Mouse (Mus musculus) neural tube, embryonic 13.5 days (tissue): Measurements from ENCODE around the gene Coro1c. TPM values are rescaled to one million over a fixed set of nuclear protein-coding genes. Genes with fewer than 3 reads are reported as not detected.

Experiments
- ATAC-seq: fragments of 200-750 bp; cut with Nextera tagmentation; 2 replicates; pipeline ENCODE4 v1.8.0; 2017; ENCODE audit warnings: low read depth, mild to moderate bottlenecking, moderate TSS enrichment, moderate library complexity
- H3K27ac ChIP-seq: fragments of 300-500 bp; sonication (generic); replicated peaks from 2 replicates; pipeline ENCODE4 v1.5.1; 2015; ENCODE audit warnings: moderate library complexity, mild to moderate bottlenecking, inconsistent platforms
- H3K27me3 ChIP-seq: fragments of 300-500 bp; sonication (generic); 2 replicates; pipeline ENCODE4 v1.6.1; 2015; ENCODE audit warnings: mild to moderate bottlenecking, inconsistent platforms
- H3K36me3 ChIP-seq: fragments of 300-500 bp; sonication (generic); 2 replicates; pipeline ENCODE4 v1.6.1; 2015; ENCODE audit warnings: mild to moderate bottlenecking, inconsistent platforms
- H3K4me1 ChIP-seq: fragments of 300-500 bp; sonication (generic); replicated peaks from 2 replicates; pipeline ENCODE4 v1.6.1; 2015; ENCODE audit warnings: inconsistent platforms
- H3K4me2 ChIP-seq: fragments of 300-500 bp; sonication (generic); 2 replicates; pipeline ENCODE4 v1.6.1; 2015; ENCODE audit warnings: inconsistent platforms, mild to moderate bottlenecking, moderate library complexity
- H3K4me3 ChIP-seq: fragments of 300-500 bp; sonication (generic); 2 replicates; pipeline ENCODE4 v1.5.1; 2015; ENCODE audit warnings: mild to moderate bottlenecking, inconsistent platforms
- H3K9ac ChIP-seq: fragments of 300-500 bp; sonication (generic); 2 replicates; pipeline ENCODE4 v1.6.1; 2015; ENCODE audit warnings: moderate library complexity, mild to moderate bottlenecking, inconsistent platforms
- H3K9me3 ChIP-seq: fragments of 300-500 bp; sonication (generic); 2 replicates; pipeline ENCODE4 v1.6.1; 2016; ENCODE audit warnings: inconsistent platforms
- WGBS: fragments of 180-500 bp; shearing (Covaris S2); methylation state at CpG from one replicate; pipeline ENCODE4 v1.1.7; 2015; 5-methylcytosine and 5-hydroxymethylcytosine counted together
- polyA plus RNA-seq: library from polyadenylated mRNA; unstranded; fragments of >200 nt; fragmentation: Nextera tagmentation; extraction: Ambion mirVana; gene quantifications from 2 replicates; pipeline ENCODE4 v1.2.1, GENCODE M21; 2015

The Coro1c gene
- polyA plus RNA-seq, 1 experiment from 2014 or later: 183 TPM

- WGBS: 32% methylated on average over 8 of the region's 8 CpGs
- Histone ChIP-seq H3K9me3 (no peaks in the 10 kb centered on the region), H3K4me3 (no peak within 1 kb of the TSS), H3K4me1 (peaks cover 9% of the 10 kb centered on the region; the same call in 1 of the 2 replicates), H3K27ac (0 out of 2 replicates have a peak within 1 kb of the TSS, but pooled peaks have one; percentile 38), H3K27me3 (no peaks in the 10 kb centered on the region), H3K4me2 (no peak within 1 kb of the TSS), H3K9ac (peak within 1 kb of the TSS; percentile 2; the same call in 1 of the 2 replicates), H3K36me3 (no peaks in the 10 kb centered on the region)
- no peak for ATAC-seq
Measured at GRCm38 (mm10) chr5:113832490-113832901, 76.1 kb downstream of the Coro1c start, which contains the start of gene Selplg. Gene Selplg (minus strand): TSS chr5:113832644.

DNA sequence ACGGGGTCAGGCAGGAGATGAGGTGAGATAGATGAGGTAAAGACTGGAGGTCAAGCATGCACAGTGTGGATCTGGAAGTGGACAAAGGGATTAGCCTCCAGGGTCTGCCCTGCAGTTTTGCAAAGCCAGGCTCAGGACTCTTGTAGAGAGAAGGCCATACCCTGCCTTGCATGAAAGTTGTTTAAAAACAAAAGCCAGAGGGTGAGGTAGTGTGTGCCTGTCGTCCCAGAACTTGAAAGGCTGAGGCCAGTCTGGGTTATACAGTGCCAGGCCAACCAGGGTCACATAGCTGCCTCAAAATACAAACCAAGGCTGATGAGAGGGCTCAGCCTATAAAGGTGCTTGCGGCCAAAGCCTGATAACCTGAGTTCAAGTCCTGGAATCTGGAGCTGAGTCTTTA lies 76.8 kb downstream of the Coro1c start:
- Histone ChIP-seq H3K9me3 (no peaks in the 10 kb centered on the region), H3K4me1 (peaks cover 9% of the 10 kb centered on the region; the same call in 1 of the 2 replicates), H3K27ac (no peak overlapping the region), H3K4me2 (no peak overlapping the region), H3K27me3 (no peaks in the 10 kb centered on the region), H3K9ac (no peak overlapping the region), H3K36me3 (no peaks in the 10 kb centered on the region), H3K4me3 (no peak overlapping the region)
- ATAC-seq: no peak
- 67% methylated on average over 3 of the region's 3 CpGs for WGBS

GRCm38 (mm10) chr5:113830796-113831195 lies 77.8 kb downstream of the Coro1c start:
- no peak overlapping the region for H3K27ac ChIP-seq
- 84% methylated on average over 5 of the region's 5 CpGs for WGBS
- peaks cover 9% of the 10 kb centered on the region; the same call in 1 of the 2 replicates for H3K4me1 ChIP-seq
- H3K9me3 ChIP-seq: no peaks in the 10 kb centered on the region
- no peak overlapping the region for H3K4me3 ChIP-seq
- H3K27me3 ChIP-seq: no peaks in the 10 kb centered on the region
- ATAC-seq: no peak
- H3K4me2 ChIP-seq: no peak overlapping the region
- H3K36me3 ChIP-seq: no peaks in the 10 kb centered on the region
- H3K9ac ChIP-seq: no peak overlapping the region

- no peak overlapping the region for H3K9ac ChIP-seq
- no peak for ATAC-seq
Measured at GRCm38 (mm10) chr5:113830292-113830643, 78.3 kb downstream of the Coro1c start.

GRCm38 (mm10) chr5:113829566-113830291 lies 78.8 kb downstream of the Coro1c start:
- Histone ChIP-seq H3K27me3 (no peaks in the 10 kb centered on the region), H3K4me1 (peaks cover 9% of the 10 kb centered on the region; the same call in 1 of the 2 replicates), H3K4me3 (no peak overlapping the region), H3K9me3 (no peaks in the 10 kb centered on the region), H3K9ac (no peak overlapping the region), H3K27ac (no peak overlapping the region), H3K36me3 (no peaks in the 10 kb centered on the region), H3K4me2 (no peak overlapping the region)
- no peak for ATAC-seq
- 83% methylated on average over 7 of the region's 7 CpGs for WGBS

More at GRCm38 (mm10) chr5:113830292-113830643, 78.3 kb downstream of the Coro1c start:
- H3K4me2 ChIP-seq: no peak overlapping the region
- peaks cover 9% of the 10 kb centered on the region; the same call in 1 of the 2 replicates for H3K4me1 ChIP-seq
- H3K27ac ChIP-seq: no peak overlapping the region
- no peak overlapping the region for H3K4me3 ChIP-seq
- no peaks in the 10 kb centered on the region for H3K9me3 ChIP-seq
- no peaks in the 10 kb centered on the region for H3K36me3 ChIP-seq
- no peaks in the 10 kb centered on the region for H3K27me3 ChIP-seq
- 70% methylated on average over 10 of the region's 10 CpGs for WGBS

- H3K27me3 ChIP-seq: no peaks in the 10 kb centered on the region
- no peak overlapping the region for H3K9ac ChIP-seq
- H3K4me2 ChIP-seq: no peak overlapping the region
- peaks cover 9% of the 10 kb centered on the region; the same call in 1 of the 2 replicates for H3K4me1 ChIP-seq
- no peaks in the 10 kb centered on the region for H3K36me3 ChIP-seq
- no peaks in the 10 kb centered on the region for H3K9me3 ChIP-seq
- no peak overlapping the region for H3K4me3 ChIP-seq
- WGBS: 60% methylated on average over 7 of the region's 7 CpGs
- ATAC-seq: no peak
- H3K27ac ChIP-seq: no peak overlapping the region
Measured at GRCm38 (mm10) chr5:113828481-113828880, 80.1 kb downstream of the Coro1c start.

DNA sequence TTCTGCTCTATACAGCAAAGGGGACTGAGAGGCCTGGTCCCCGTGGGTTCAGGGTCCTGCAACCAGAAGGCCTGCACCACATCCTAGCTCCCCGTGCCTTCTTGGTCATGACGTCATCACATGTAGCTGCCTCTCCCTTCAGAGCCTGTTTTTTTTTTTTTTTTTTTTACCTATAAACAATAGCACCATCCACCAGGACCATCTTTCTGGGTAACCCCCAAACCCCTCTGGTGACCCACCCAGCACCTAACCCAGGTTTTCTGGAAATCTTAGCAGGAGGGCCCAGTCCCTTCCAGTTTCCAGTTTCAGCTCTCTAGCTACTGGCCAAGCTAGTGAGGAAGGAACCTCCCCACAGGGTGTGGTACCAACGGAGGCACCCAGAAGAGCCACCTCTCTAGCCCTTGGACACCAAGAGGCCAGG lies 80.6 kb downstream of the Coro1c start:
- H3K4me3 ChIP-seq: no peak overlapping the region
- no peak overlapping the region for H3K4me2 ChIP-seq
- H3K27me3 ChIP-seq: no peaks in the 10 kb centered on the region
- no peak for ATAC-seq
- peaks cover 9% of the 10 kb centered on the region; the same call in 1 of the 2 replicates for H3K4me1 ChIP-seq
- no peak overlapping the region for H3K9ac ChIP-seq
- no peak overlapping the region for H3K27ac ChIP-seq
- 54% methylated on average over 4 of the region's 4 CpGs for WGBS
- H3K36me3 ChIP-seq: no peaks in the 10 kb centered on the region
- no peaks in the 10 kb centered on the region for H3K9me3 ChIP-seq

- no peaks in the 10 kb centered on the region for H3K9me3 ChIP-seq
- H3K4me2 ChIP-seq: no peak overlapping the region
- no peak overlapping the region for H3K9ac ChIP-seq
- ATAC-seq: no peak
- H3K36me3 ChIP-seq: no peaks in the 10 kb centered on the region
- H3K4me3 ChIP-seq: no peak overlapping the region
- no peaks in the 10 kb centered on the region for H3K27me3 ChIP-seq
- H3K27ac ChIP-seq: no peak overlapping the region
- 91% methylated on average over 4 of the region's 4 CpGs for WGBS
- H3K4me1 ChIP-seq: no peaks in the 10 kb centered on the region
Measured at GRCm38 (mm10) chr5:113826619-113827018, 81.9 kb downstream of the Coro1c start.

GRCm38 (mm10) chr5:113825558-113825957 lies 83.0 kb downstream of the Coro1c start:
- ATAC-seq: no peak
- no peak overlapping the region for H3K4me2 ChIP-seq
- H3K27me3 ChIP-seq: no peaks in the 10 kb centered on the region
- H3K9me3 ChIP-seq: no peaks in the 10 kb centered on the region
- 86% methylated on average over 7 of the region's 7 CpGs for WGBS
- H3K9ac ChIP-seq: no peak overlapping the region
- H3K36me3 ChIP-seq: no peaks in the 10 kb centered on the region
- no peak overlapping the region for H3K27ac ChIP-seq
- H3K4me1 ChIP-seq: no peaks in the 10 kb centered on the region
- no peak overlapping the region for H3K4me3 ChIP-seq

GRCm38 (mm10) chr5:113824228-113824627 lies 84.3 kb downstream of the Coro1c start:
- no peaks in the 10 kb centered on the region for H3K9me3 ChIP-seq
- no peak overlapping the region for H3K9ac ChIP-seq
- H3K36me3 ChIP-seq: no peaks in the 10 kb centered on the region
- no peak overlapping the region for H3K4me2 ChIP-seq
- no peak overlapping the region for H3K27ac ChIP-seq
- H3K27me3 ChIP-seq: no peaks in the 10 kb centered on the region
- ATAC-seq: no peak
- WGBS: 84% methylated on average over 4 of the region's 4 CpGs
- no peak overlapping the region for H3K4me3 ChIP-seq
- no peaks in the 10 kb centered on the region for H3K4me1 ChIP-seq

DNA sequence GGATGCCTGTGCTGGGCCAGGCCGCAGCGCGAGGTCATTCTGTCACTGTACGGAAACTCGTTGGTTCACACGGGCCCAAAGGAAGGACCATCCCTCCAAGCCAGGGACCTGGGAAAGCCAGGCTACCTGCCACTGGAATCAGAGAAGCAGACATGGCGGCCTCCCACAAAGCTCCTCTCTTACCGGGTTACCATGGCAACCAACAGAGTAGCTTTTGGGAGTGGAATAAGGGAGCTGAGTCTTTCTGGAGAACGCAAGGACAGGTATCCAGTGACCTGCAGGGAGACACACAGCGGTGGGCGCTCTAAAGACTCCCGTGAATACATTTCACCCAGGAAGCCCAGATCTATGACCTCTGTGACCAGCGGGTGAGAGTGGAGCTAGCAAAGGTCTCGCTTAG lies 90.0 kb downstream of the Coro1c start:
- Histone ChIP-seq H3K9me3 (no peaks in the 10 kb centered on the region), H3K36me3 (no peaks in the 10 kb centered on the region), H3K4me2 (no peak overlapping the region), H3K4me1 (no peaks in the 10 kb centered on the region), H3K27me3 (no peaks in the 10 kb centered on the region; the same call in 1 of the 2 replicates), H3K4me3 (no peak overlapping the region), H3K27ac (no peak overlapping the region), H3K9ac (no peak overlapping the region)
- no peak for ATAC-seq
- 76% methylated on average over 14 of the region's 14 CpGs for WGBS

DNA sequence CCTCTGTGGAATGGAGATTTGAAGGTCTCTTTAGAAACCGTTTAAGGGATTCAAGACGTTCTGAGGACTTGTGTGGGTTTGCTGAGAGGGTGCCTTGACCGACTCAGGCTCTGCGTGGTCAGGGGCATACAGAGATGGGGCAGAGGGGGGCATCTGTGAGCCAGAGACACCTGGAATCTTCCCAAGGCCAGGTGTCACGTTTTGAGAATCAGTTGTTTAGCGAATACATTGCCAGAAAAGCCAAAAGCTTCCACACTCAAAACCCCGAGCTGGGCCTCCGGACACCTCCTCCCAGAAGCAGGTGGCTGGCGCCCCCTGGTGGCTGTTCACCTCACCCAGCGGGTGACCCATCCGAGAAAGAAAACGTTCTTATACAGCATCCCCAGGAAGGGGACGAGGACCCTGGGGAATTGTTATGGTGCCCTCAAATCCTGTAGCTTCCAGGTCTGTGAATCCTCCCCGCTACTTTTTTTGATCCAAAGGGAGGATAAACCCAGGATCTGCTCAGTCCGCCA lies 92.9 kb downstream of the Coro1c start:
- no peak overlapping the region for H3K4me2 ChIP-seq
- ATAC-seq: no peak

More for the DNA sequence above, 92.9 kb downstream of the Coro1c start:
- Histone ChIP-seq H3K9me3 (peaks cover 5% of the 10 kb centered on the region; the same call in 1 of the 2 replicates), H3K9ac (0 out of 2 replicates have a peak overlapping the region, but pooled peaks have one; percentile 9), H3K36me3 (no peaks in the 10 kb centered on the region), H3K4me1 (no peaks in the 10 kb centered on the region), H3K4me3 (no peak overlapping the region), H3K27me3 (no peaks in the 10 kb centered on the region; the same call in 1 of the 2 replicates), H3K27ac (no peak overlapping the region)
- WGBS: 10% methylated on average over 15 of the region's 15 CpGs
